Mouse (Mus musculus) CH12.LX (cell line): ENCODE results near the gene Zfp61.

ENCODE experiments used
- CTCF ChIP-seq, 2 experiments: IDR thresholded peaks in 1 of 2; conservative IDR thresholded peaks in 1 of 2; 2 replicates each; pipeline ENCODE4 v1.5.1; 2011 to 2012; ENCODE audit warnings: low read depth in 2 of 2, low read length in 2 of 2, improper control_type of control experiment in 1 of 2, inconsistent platforms in 1 of 2, mild to moderate bottlenecking in 1 of 2, moderate library complexity in 1 of 2
- E2F4 ChIP-seq: IDR thresholded peaks from 2 replicates; pipeline ENCODE4 v1.6.1; 2011; ENCODE audit warnings: low read depth, low read length, improper control_type of control experiment; ENCODE audit not compliant: insufficient replicate concordance
- EP300 ChIP-seq: IDR thresholded peaks from 2 replicates; pipeline ENCODE4 v1.6.1; 2011; ENCODE audit warnings: low read length, improper control_type of control experiment
- KAT2A ChIP-seq: IDR thresholded peaks from 2 replicates; pipeline ENCODE4 v1.6.1; 2012; ENCODE audit warnings: low read length, improper control_type of control experiment, inconsistent platforms; ENCODE audit not compliant: insufficient replicate concordance
- MEF2A ChIP-seq: IDR thresholded peaks from 2 replicates; pipeline ENCODE4 v1.6.1; 2014; ENCODE audit warnings: low read depth, mild to moderate bottlenecking, inconsistent platforms, low read length, improper control_type of control experiment, borderline replicate concordance
- MXI1 ChIP-seq: IDR thresholded peaks from 2 replicates; pipeline ENCODE4 v1.6.1; 2011; ENCODE audit warnings: mild to moderate bottlenecking, low read depth, low read length, improper control_type of control experiment
- POLR2A ChIP-seq: IDR thresholded peaks from 2 replicates; pipeline ENCODE4 v1.6.1; 2011; ENCODE audit warnings: low read depth, mild to moderate bottlenecking, improper control_type of control experiment, low read length
- ZMIZ1 ChIP-seq: IDR thresholded peaks from 2 replicates; pipeline ENCODE4 v1.6.1; 2012; ENCODE audit warnings: low read depth, mild to moderate bottlenecking, inconsistent platforms, low read length, improper control_type of control experiment
- ZNF384 ChIP-seq: IDR thresholded peaks from 2 replicates; pipeline ENCODE4 v1.6.1; 2012; ENCODE audit warnings: low read depth, low read length, improper control_type of control experiment, inconsistent platforms

- no peak for TF ChIP-seq CTCF (conservative IDR thresholded peaks at IDR 0.05 in 1 of 2, IDR thresholded peaks at IDR 0.05 in 1 of 2; ENCODE audit: low read depth in 2 of 2, low read length in 2 of 2)
- TF ChIP-seq MEF2A: no peak
- no peak for TF ChIP-seq EP300
- TF ChIP-seq KAT2A: no peak
- no peak for TF ChIP-seq ZMIZ1
- no peak for TF ChIP-seq ZNF384
- TF ChIP-seq E2F4: no peak
- TF ChIP-seq MXI1: no peak
- TF ChIP-seq POLR2A: no peak
Observed at GRCm38 (mm10) chr7:24268176-24269155, 32.6 kb downstream of the Zfp61 start.
